Mouse (Mus musculus): ENCODE measurements around the gene 1700020D05Rik. TPM values are rescaled to one million over a fixed set of nuclear protein-coding genes. Genes with fewer than 3 reads are reported as not detected.
A peak's percentile ranks its signal among the peaks of the same experiment; 100 is the strongest.
"Not testable (repeated sequence)": the region's sequence is repeated elsewhere in the genome, so short reads cannot be mapped to it uniquely, and the experiment has no call there.

Gene 1700020D05Rik
- polyA plus RNA-seq, 1 experiment = 5.9 TPM

GRCm38 (mm10) chr19:5495353-5496051 lies 8.1 kb downstream of the 1700020D05Rik start:
- DNase-seq (ENCODE audit: extremely low spot score in 1 of 2, low spot score in 1 of 2) = no peak

- no peak for DNase-seq (ENCODE audit: extremely low spot score in 1 of 2, low spot score in 1 of 2)
Observed at GRCm38 (mm10) chr19:5494314-5494713, 9.3 kb downstream of the 1700020D05Rik start.

GRCm38 (mm10) chr19:5493301-5493721 lies 10.3 kb downstream of the 1700020D05Rik start:
- DNase-seq (ENCODE audit: extremely low spot score in 1 of 2, low spot score in 1 of 2) = not testable (repeated sequence)

- no peak for DNase-seq (ENCODE audit: extremely low spot score in 1 of 2, low spot score in 1 of 2)
Observed at GRCm38 (mm10) chr19:5492641-5493040, 10.9 kb downstream of the 1700020D05Rik start.

DNA sequence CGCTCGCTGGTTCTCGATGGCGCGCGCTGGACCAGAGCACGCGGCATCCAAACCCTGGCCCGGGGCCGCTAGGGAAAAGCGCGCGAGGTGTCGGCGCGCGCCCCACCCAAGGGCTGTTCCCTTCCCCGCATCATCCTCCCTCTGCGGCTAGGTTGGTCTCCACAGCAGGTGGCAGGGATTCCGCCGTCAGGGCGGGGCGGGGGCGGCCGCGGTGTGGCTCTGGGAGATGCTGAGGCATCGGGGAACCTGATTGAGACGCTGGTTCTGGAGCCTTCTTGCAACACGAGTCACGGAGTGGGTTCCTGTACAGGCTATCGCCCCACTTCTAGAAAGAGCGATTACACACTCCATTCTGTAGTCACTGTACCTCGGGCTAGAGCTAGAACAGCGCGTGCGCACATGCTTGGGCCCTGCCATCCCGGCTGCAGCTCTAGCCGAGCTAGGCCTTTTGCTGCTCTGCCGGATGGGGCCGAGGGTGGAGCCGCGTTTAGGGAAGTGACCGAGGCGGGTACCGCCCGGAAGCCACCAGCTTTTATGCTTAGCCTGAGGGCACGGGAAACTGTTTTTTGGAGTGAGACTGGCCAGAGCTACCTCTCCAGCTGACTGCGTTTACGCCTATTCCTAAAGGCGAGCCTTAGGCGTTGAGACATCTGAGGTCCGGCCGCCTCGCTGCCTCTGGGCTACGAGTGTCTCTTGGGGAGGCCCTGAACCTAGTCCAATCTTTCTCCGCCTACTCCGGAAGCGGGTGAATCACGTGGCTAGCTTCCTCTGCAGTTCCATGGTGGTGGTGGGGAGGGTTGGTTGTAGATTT lies 12.5 kb downstream of the 1700020D05Rik start:
- DNase-seq (ENCODE audit: extremely low spot score in 1 of 2, low spot score in 1 of 2) = peak; percentile 69 to 85

DNA sequence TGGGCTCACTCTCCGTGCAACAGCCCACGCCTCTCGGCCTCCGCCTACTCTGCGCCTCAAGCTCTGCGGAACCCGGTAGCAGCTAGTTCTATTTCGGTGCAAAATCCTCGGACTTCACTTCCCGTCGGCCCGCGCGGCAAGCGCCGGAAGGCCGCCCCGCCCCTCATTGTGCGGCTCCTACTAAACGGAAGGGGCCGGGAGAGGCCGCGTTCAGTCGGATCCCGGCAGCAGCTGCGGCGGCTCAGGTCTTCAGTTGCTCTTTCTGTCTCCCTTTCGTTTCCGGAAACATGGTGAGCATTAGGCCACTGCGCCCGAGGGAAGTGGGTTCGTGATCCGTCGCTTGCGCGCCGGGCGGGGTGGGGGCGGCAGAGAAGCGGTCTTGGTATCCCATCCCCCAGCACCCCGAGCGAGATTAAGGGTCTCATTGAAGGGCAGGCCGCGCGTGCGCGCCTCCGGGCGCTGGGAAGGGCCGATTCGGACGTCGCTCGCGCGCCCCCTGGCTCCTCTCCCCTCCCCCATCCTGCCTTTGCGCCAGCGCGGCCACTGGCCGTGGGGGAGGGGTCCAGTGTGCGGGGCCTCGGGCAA lies 13.2 kb downstream of the 1700020D05Rik start, which contains the start of gene Cfl1:
Cfl1 (plus strand) TSS at position 143 of the 585 bp plus-strand sequence.
- peak; percentile 92 to 97 for DNase-seq (ENCODE audit: extremely low spot score in 1 of 2, low spot score in 1 of 2)

DNA sequence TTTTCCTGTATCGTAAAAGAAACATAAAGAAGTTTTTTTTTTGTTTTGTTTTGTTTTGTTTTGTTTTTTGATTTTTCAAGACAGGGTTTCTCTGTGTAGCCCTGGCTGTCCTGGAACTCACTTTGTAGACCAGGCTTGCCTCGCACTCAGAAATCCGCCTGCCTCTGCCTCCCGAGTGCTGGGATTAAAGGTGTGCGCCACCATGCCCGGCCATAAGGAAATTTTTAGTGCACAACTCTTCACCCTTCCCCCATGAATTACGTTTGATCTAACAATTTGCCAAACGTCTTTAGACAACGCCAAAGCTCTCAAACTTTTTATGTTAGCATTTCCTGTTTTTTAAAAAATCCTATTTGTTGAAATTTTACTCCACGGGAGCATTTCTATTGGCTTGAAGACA lies 13.9 kb downstream of the 1700020D05Rik start:
- DNase-seq (ENCODE audit: extremely low spot score in 1 of 2, low spot score in 1 of 2) = not testable (repeated sequence)

- peak; percentile 98 for DNase-seq (ENCODE audit: extremely low spot score in 1 of 2, low spot score in 1 of 2)
Observed at GRCm38 (mm10) chr19:5488878-5489571, 14.6 kb downstream of the 1700020D05Rik start.

DNA sequence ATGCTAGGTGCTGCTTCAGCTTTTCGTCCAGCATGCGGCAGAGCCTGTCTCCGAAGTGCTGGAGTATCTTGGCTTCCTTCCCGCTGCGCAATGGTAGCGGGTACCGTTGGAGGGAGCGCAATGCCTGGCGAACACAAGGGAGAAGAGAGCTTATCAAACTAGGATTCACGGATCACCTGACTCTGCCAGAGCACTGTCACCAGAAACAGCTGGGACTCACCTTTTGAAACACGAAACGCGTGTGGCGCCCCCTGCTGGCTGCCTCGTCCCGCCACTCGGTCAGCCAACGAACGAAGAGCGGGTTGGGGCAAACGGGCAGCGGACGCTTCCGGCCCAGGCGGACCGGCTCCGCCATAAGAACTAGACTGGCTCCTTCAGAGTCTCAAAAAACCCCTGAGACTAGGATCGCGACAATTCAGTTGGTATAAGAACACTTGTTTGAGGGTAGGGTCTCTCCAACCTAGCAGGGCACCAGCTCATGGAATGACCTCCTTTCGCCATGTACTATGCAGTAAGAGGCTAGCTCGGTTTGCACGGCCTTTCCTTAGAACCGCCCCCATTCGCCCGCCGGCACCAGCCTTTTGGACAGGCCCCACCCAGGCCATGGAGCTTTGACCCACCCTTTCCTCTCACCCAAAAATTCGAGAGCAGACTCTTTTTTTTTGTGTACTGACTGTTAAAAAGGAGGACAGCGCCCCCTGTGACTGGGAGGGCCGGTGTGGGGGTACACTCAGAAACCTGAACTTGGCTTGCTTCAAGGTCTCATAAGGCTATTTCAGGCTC lies 15.6 kb downstream of the 1700020D05Rik start, which contains the start of gene Mus81:
Mus81 (minus strand) TSS at position 635 of the 783 bp plus-strand sequence.
- peak; percentile 92 to 98 for DNase-seq (ENCODE audit: extremely low spot score in 1 of 2, low spot score in 1 of 2)

GRCm38 (mm10) chr19:5486771-5487170 lies 16.8 kb downstream of the 1700020D05Rik start:
- DNase-seq (ENCODE audit: extremely low spot score in 1 of 2, low spot score in 1 of 2) = no peak

DNA sequence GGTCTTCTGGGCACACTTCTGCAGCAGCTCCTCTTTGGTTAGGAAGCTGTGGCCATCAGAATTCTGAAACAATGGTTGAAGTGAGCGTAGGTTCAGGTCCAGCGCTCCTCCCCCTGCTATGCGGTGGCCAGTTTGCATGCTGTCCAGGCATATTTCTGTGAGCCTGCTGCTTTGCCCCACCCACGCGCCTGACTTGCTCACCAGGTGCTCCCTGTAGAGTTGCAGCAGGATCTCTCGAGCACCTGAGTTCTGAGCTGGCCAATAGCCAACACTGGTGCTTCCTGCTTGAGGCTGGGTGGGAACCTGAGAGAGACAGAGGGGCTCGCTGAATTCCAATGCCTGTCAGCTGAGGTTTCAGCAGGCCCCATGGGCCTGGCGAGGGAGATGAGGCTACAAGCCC lies 17.3 kb downstream of the 1700020D05Rik start:
- DNase-seq (ENCODE audit: extremely low spot score in 1 of 2, low spot score in 1 of 2) = no peak

DNA sequence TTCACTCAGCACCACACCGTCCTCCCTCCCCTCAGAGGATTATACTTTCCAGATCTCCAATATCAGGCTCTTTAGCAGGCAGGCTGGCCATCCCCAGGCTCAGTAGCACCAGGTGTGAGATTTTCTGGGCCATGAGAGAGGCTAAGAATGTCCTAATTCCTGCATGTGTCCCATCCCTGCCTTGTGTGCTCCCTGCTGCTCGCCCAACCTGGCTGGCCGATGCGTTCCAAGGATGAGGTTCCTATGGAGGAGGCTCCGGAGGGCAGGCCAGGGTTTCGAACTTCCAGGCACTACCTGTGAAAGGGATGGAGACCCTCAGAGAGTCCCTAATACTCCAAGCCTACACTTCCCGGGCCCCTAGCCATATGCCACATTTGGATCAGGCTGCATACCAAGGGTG lies 17.8 kb downstream of the 1700020D05Rik start:
- DNase-seq (ENCODE audit: extremely low spot score in 1 of 2, low spot score in 1 of 2) = no peak

DNA sequence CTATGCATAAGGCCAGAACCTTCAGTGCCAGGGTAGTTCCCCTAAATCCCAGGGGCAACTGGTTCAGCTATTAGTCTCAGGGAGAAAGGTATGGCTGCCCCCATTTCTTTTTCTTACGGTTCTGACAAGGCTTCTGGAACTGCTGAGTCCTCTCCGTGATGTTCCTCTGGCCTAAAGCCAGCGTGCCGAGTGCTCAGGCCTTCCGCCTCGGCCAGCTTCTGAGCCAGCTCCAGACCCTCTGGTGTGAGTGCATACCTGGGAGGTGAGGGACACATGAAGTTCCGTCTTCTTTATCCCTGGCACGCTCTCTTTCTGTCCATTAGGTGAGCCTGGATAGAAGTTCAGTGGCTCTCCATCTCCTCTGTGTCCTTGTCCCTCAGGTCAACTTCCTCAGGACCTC lies 18.2 kb downstream of the 1700020D05Rik start:
- DNase-seq (ENCODE audit: extremely low spot score in 1 of 2, low spot score in 1 of 2) = no peak

GRCm38 (mm10) chr19:5484496-5484895 lies 19.1 kb downstream of the 1700020D05Rik start:
- no peak for DNase-seq (ENCODE audit: extremely low spot score in 1 of 2, low spot score in 1 of 2)

DNA sequence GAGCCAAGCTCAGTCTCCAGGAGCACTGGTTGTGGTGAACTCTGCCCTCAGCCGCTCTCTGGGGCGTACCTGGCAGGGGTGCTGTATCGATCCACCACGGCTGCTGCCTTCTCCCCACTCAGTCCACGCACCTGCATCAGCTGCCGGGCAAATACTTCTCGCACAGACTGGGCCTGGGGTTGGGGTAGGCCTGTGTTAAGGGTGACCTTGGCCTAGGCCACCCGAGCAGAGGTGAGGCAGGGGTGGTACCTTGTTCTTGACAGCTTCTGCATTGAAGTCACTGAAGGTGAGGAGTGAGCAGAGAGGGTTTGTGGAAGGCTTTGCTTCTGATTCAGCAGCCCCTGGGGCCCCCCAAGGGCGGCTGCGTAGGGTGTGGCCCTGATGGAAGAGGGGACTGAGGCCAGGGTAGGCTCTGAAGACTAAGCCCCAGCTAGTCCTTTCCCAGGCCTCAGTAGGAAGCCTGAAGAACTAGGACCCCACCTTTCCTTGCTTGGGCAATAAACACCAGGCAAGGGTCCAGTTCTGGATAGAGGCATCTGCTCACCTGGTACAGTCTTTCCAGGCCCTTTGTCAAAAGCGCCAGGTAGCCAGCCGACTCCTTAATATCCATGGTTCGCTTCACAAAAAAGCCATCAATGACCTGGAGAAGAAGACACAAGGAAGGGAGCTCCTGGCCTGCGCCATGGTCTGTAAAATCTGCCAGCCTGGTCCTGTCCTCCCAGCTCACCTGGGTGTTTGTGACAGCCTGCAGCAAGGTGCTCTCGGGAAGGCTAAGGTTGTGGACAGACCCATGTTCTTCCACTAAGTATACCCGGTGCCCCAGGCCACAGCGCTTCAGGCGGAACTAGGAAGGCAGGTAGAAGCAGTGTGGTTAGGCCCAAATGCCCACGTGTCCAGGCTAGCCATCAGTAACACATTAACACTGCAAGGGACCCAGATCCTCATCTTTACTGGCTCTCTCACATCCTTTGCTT lies 19.9 kb downstream of the 1700020D05Rik start:
- DNase-seq (ENCODE audit: extremely low spot score in 1 of 2, low spot score in 1 of 2) = no peak

GRCm38 (mm10) chr19:5481398-5481797 lies 22.2 kb downstream of the 1700020D05Rik start:
- no peak for DNase-seq (ENCODE audit: extremely low spot score in 1 of 2, low spot score in 1 of 2)

- no peak for DNase-seq (ENCODE audit: extremely low spot score in 1 of 2, low spot score in 1 of 2)
Observed at GRCm38 (mm10) chr19:5480016-5480415, 23.6 kb downstream of the 1700020D05Rik start.

DNA sequence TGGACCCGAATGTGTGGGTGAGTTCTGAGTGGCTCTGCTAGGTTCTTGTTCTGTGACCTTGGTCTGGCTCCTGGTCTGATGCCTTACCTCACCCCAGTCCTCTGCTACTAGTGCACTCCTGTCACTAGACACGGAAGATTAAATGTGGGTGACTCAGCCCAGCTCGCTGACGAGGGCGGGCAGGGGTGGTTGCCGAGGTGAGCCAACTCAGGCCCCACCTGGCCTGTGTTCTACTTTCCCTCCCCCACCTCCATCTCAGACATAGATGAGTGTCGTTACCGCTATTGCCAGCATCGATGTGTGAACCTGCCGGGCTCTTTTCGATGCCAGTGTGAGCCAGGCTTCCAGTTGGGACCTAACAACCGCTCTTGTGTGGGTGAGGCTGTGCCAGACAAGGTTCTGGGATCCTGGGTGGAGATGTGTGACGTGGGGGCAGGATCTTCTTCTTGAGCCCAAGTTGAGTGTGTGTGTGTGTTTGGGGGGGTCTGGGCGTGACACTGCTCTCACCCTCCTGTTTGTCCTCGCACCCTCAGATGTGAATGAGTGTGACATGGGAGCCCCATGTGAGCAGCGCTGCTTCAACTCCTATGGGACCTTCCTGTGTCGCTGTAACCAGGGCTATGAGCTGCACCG lies 25.8 kb downstream of the 1700020D05Rik start:
- DNase-seq (ENCODE audit: extremely low spot score in 1 of 2, low spot score in 1 of 2) = no peak

Data from frontal cortex, adult 2 months (tissue).